Mouse (Mus musculus) left cerebral cortex, postnatal 25 days (tissue): ENCODE measurements at regions not wholly inside any gene's neighbourhood (a gene's known extent, or its start where the extent isn't known, plus 50 kb on each side); places are given as distances from the start of the nearest gene placed in this dataset.
A peak's percentile ranks its signal among the peaks of the same experiment; 100 is the strongest.

Experiments
- DNase-seq, 2 experiments: peaks; one replicate each; pipeline ENCODE4 v3.0.0; 2022; ENCODE audit warnings: low spot score in 2 of 2, mixed read lengths in 1 of 2
- intact Hi-C: fragments of 180-260 bp; cut with DNase I; formaldehyde crosslinking; loops from one replicate; pipeline ENCODE4 v1.15.1; 2025

DNA sequence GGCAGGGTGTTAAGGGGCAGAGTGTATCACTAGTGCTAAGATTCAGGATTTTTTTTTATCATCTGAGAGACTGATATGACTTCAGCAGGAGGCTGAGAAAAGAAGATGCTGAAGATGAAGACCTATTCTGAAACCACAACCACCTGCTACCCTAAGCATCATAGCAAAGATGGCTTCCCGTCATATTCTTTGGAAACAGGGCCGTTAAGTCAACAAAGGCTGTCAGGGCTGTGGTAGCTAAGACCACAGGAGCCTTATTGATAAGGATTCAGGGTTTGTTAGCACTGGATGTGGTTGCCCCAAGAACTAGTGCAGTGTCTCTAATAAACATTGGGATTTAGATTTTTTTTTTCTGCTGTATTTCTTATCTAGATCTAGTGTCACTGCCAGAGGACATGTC lies 56.7 kb upstream of the Rasgrp1 start:
- intact Hi-C loops, result no loop called here
- DNase-seq, result no peak

DNA sequence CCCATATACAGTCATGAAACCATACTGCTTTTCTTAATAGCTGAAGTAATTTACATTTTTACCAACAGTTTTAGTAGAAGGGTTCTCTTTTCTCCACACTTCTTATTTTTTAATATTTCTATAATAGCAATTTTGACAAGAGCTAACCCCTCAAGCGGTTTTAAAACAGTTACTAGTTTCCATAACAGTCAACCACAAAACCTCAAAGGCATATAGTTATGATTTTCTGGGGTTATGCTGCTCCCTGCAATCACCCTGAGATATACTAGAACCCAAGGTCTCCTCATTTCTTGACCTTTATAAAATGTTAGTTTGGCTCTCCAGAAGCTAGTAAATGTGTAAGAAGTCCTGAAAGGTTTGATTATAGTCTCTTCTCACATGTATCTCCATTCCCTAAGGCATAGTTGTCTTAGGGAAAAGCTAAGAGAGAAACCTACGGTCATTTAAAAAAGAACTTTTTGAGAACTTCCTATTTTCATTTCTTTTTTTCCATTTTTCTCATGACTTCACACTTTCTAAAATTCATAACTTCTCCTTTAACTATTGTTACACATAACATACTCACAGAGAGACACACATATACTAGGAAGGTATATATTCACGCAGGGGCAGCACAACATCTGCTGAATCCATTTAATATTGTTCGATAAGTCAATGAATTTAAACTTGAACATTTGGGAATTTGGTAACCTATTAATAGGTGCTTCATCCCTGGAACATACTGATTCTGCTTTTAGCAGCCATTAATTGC lies 60.8 kb upstream of the Rasgrp1 start:
- no peak for DNase-seq
- intact Hi-C loops, result no loop called here

DNA sequence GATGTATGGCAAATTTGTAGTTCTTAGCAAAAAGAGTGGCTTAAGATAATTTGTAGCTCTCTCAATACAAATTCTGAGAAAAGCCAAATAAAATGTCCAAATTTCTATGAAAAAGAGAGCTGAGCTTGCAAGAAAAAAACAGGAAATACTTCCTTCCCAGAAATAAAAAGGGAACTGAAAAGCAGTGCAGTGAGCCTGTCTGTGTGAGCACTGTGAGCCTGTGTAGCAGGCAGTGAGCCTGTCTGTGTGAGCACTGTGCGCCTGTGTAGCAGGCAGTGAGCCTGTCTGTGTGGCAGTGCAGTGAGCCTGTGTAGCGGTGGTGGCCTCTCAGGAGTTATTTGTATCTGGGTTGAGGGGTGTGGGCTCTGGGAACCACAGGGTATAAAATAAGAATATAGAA lies 62.7 kb upstream of the Rasgrp1 start:
- intact Hi-C loops, result no loop called here
- no peak for DNase-seq

DNA sequence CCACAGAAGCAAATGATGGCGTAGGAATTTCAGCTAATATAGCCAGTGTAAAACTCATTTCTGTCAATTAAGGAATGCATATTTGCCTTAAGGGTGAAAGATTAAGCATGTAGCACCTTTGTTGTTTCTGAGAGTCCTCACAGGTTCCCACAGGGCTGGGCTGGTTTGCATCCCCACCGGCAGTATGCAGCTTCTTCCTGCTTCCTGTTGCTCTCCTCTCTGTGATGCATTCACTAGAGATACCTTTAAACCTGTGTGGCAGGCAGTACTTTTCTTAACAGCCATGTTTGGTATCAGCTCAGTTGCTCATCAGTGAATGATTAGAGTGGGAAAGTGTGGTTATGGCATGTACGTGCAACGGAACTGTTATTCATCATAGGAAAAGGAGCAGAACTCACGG lies 65.4 kb upstream of the Rasgrp1 start:
- intact Hi-C loops, result no loop called here

DNA sequence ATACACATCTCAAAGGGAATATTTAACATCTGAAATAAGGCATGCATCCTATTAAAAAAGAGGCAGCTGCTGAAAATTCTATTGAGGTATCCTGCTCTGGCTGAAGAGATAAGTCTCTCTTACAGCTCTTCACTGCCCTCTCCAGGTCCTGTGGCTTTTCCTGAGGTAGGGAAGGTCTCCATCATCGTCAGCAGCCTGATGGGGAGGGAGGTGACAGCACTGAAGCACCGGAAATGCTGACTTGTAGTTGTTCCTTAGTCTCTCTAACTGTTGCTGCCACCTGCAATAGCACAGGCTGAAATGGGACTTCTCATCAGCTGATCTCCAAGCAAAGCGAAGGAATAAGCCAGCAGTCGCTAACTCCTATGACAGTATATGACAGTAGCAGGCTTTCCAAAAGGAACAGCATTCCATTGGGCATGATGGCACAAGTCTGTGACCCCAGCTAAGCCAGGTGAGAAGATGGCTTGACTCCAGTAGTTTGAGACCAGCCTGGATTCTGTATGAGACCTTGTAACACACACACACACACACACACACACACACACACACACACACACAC lies 69.3 kb upstream of the Rasgrp1 start:
- DNase-seq, result peak in 1 of 2 experiments; percentile 63
- intact Hi-C loops, result no loop called here

More for the DNA sequence above, 65.4 kb upstream of the Rasgrp1 start:
- no peak for DNase-seq

DNA sequence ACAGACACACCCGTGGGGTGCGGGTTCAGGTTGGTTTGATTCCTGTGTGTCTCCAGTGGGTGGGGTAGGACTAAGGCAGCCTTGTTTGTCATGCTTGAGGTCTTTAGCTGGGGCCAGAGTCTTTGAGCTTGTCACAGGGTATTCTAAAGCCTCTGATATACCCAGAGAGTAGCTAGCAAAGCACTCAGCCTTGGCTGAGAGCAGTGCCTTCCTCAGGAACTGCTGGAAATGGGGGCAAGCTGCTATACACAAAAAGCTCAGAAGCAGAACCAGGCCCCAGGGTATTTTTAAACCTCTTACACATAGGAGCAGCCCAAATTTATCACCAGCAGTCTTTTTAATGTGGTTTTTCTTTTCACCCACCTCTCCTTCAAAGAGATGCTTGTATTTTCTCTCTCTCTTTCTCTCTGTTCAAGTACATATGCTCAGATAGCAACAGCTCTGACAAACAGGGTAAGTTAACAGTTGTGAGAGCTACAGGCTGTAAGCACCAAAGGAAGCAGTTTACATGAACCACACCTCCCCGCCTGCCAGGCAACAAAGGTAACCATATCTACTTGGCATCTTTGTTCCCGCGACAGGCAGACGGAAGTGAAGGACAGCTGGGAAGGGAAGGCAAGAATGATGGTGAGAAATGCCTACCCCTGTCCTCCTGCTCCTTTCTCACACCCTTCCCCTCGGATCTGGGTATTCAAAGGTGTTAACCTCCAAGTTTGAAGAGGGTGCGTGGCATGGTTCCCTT lies 74.6 kb upstream of the Rasgrp1 start:
- DNase-seq, result peak; percentile 52 to 91
- intact Hi-C loops, result loop anchor here (2.0 kb wide), 2 partner anchors 31 to 75 kb away; partner anchors contain the start of gene Rasgrp1

DNA sequence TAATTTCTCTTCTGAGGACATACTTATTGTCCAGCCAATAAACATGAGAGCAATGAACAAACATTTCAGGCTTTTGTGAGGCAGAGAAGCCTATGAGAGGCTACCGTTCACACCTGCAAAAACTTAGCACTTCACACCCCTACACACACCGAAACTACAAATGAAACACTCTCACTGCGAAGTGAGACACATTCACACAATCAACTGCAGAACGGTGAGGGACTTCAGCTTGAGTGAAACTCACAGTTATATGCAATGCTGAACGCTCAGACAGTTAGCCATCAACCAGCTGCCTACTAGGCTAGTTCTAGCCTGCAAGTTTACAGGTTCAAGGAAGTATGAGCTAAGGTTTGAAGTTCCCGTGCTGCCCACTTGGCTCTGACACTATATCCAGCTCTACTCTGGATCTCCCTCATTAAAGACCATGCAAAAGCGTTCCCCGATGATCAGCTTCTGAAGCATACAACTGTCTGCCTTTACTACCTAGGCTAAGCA lies 75.4 kb upstream of the Rasgrp1 start:
- no peak for DNase-seq
- intact Hi-C loops, result no loop called here

DNA sequence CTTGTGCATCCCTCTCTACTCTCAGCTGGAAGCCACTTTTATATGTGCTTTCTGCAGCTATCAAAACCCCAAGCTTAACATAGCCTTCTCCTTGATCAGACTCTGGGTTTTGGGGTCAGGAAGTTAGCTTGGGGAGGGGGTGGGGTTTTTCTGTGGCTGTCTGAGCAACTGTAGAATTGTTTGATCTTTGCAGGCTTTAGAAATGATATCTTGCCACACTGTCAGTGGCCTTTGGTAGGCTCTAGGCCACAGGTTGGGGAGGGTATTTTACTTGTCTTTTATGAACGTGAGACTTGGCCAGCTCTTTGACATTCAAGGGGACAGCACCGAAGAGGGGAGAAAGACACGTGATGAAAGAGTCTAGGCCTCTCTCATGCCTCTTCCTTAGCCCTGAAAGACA lies 75.9 kb upstream of the Rasgrp1 start:
- intact Hi-C loops, result no loop called here
- DNase-seq, result no peak

DNA sequence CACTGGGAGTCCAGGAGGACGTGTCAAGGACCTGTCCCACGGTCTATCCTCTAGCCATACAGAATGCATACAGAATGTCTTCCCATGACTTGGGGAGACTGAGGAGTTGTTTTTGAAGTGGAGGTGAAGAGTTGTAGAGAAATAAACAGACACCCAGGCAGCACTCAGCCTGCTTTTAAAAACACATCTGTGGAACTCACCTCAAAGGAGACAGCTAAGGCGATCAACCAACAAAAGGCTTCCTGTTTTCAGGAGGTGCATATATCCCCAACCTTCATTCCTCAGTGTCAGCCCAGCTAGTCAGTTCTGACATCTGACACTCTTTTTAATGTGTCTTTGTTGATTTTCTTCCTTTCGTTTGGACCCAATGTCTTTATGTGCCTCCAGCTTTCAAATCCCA lies 78.6 kb upstream of the Rasgrp1 start:
- no peak for DNase-seq
- intact Hi-C loops, result no loop called here

DNA sequence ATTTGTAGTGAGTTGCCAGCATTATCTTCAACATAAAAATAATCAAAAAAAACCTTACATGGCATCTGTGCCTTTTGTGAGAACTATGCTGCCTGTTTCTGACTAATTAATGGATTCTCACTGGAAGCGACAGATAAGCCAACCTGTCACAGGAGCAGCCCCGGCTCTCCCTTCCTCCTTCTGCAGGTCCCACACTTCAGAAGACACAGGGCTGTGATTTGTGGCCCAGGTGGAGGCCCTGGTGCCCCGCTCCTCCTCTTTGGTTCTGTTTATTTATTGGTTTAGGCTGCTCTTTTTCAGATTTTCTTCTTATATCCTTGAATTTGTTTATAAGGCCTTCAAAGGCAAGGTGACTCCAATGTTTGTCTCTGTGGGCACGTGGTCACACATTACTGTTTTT lies 80.0 kb upstream of the Rasgrp1 start:
- intact Hi-C loops, result no loop called here

DNA sequence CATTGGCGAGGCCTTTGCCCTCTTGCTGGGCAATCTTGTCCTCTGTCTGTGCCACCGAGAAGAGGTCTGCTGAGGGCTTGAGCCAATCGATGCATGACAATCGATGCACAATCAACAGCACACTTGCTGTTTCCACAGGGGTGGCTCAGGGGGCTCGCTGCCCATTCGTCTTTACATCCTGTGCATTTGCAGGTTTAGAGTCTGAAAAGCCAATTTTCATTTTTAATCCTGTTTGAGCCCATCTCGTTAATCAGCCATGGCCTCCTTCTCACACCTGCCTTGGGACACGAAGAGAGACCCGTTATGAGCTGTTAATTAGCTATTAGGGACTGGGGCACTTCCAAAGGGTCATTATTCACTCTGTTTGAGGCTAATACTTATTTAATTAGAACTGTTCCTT lies 86.4 kb upstream of the Rasgrp1 start:
- intact Hi-C loops, result no loop called here
- DNase-seq, result no peak

More for the DNA sequence above, 80.0 kb upstream of the Rasgrp1 start:
- no peak for DNase-seq

DNA sequence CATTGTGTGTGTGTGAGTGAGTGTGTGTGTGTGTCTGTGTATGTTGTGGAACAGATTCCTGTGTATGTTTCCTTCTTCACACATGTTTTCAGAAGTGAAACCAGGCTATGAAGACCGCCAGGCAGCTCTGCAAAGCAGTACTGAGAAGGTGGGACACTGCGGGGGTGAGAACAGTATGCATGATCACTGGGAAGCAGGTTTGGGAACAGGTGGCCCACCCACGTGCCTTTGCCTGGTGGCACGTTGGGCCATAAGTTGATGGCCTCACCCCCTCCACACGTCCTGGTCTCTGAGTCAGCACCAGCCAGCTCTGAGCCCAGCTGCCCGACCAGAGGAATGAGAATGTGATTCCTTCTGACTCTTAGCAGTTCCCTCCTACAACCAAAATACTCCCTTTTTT lies 89.2 kb upstream of the Rasgrp1 start:
- peak; percentile 62 to 94 for DNase-seq

DNA sequence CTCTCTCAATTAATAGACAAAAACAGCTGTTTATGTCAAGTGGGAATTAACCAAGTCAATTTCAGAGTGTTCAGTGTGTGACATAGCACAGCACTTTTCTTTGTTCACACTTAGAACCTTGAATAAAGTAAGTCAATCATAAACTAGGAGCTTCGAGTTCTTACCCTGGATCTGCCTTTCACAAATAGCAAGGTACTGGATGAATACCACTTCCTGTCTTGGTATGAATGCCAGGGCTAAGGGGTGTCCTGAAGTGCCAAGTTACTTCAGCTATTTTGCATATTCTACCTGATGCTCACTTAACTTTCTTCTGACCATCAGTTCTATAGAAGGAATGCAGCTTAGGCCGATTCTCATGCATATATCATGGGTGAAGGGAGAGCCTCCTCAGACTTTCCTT lies 90.1 kb upstream of the Rasgrp1 start:
- DNase-seq, result no peak
- intact Hi-C loops, result loop anchor here (2.0 kb wide), 1 partner anchor 46 kb away; no protein-coding TSS in a partner anchor

More for the DNA sequence above, 89.2 kb upstream of the Rasgrp1 start:
- intact Hi-C loops, result loop anchor here (2.0 kb wide), 1 partner anchor 45 kb away; no protein-coding TSS in a partner anchor

DNA sequence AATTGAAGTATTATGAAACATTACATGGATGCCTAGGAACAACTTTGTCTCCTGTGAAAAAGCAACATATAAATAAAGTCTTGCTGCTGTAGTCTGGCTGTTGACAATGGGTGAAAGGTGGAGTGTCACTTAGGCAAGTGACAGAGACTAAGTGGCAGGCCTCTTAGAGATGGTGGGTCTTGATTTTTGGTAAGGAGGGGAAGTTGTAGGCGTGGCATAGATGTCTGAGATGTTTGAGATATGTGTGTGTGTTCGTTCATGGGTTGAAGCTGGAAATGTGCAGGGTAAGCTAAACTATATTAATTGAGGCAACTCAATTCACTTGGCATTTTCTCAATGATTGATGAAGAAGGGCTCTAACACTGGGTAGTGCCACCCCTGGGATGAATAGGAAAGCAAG lies 90.7 kb upstream of the Rasgrp1 start:
- intact Hi-C loops, result loop anchor here (2.0 kb wide), 1 partner anchor 47 kb away; no protein-coding TSS in a partner anchor

DNA sequence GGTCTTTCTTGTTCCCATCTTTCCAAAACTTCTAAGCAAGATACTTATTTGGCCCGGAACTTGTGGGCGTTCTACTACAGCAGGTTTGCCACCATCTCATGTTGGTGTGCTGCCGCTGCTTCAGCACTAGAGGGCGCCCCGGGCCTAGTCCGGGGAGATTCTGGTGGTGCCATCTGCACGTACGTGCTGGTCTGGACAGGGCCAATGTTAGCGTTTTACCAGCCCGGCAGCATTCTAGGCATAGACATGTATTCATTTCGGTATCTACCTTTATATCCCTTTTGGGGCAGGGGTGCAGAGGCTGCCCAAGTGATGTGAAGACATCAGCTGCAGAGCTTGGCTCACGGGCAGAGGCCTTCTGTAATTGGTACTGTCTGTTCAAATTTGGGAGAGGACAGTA lies 95.3 kb upstream of the Rasgrp1 start:
- DNase-seq, result no peak
- intact Hi-C loops, result loop anchor here (2.0 kb wide), 1 partner anchor 173 kb away; no protein-coding TSS in a partner anchor

More for the DNA sequence above, 90.7 kb upstream of the Rasgrp1 start:
- DNase-seq, result no peak

DNA sequence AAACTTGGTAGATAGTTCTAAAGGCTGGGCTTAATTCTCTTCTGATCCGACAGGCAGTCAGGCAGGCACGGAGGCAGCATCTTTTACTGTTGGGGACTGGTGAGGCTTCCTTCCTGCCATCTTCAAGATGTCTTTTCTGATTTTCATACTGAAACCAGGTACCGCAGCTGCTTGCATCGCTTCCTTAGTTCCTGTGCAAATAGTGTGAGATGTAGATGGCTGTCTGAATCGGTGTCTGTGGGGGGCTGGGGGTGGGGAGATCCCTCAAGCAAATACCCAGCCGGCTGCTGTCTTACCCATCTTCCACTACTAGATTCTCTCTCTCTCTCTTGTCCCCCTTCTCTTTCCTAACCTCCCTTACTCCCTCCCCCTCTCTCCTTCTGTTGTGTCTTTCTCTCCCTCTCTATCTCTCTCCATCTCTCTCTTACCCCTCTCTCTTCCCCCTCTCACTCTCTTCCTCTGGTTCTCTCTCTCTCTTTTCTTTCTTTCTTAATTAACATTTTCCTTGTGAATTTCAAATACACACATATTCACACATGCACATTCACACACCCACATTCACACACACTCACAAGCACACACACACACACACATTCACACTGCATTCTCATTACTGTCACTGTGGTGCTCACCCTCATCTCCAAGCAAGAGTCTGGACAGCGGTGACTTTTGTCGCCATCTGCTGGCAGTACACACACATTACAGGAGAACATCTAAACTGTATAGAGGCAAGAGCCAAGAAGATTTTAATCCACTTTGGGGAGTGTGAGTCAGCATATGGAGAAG lies 96.0 kb upstream of the Rasgrp1 start:
- DNase-seq, result peak; percentile 82 to 95
- intact Hi-C loops, result loop anchor here (1.0 to 2.0 kb wide), 2 partner anchors 96 to 174 kb away; no protein-coding TSS in a partner anchor

DNA sequence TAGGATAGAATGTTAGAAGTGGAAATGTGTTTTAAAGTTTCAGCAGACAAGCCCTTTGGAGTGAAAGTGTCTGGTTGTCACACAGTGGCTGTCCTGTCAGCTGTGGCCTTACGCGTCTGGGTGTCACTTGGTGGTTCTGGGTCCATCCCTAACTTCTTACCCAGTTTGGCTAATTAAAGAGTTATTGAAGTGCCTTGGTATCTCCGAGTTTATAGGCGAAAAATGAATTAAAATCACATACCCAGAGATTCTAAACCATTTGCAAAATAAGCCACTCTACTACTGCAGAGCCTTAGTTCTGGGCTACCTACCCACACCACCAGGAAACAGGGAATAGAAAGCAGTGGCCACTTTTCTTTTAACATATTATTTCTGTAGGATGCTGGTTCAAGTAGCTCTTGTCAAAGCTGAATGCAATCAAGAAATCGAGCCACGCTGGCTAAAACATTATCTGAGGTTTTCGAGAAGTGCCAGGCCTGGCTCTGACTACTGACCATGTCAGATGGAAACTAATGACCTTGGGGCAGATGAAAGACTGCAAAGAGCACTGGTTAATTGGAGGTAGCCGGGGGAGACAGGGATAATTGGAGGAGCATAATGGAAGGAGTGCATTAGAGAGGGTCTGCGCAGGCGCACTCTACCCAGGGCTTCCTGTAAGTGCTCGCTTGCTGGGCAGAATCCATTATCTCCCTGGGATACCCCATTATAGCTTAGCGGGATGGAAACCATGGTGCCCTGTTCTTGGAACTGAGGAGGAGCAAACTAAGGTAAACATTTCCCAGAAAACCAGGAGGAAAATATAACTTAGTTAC lies 96.8 kb upstream of the Rasgrp1 start:
- intact Hi-C loops, result loop anchor here (1.0 to 5.0 kb wide), 3 partner anchors 97 to 547 kb away; no protein-coding TSS in a partner anchor
- DNase-seq, result peak in 1 of 2 experiments; percentile 18

DNA sequence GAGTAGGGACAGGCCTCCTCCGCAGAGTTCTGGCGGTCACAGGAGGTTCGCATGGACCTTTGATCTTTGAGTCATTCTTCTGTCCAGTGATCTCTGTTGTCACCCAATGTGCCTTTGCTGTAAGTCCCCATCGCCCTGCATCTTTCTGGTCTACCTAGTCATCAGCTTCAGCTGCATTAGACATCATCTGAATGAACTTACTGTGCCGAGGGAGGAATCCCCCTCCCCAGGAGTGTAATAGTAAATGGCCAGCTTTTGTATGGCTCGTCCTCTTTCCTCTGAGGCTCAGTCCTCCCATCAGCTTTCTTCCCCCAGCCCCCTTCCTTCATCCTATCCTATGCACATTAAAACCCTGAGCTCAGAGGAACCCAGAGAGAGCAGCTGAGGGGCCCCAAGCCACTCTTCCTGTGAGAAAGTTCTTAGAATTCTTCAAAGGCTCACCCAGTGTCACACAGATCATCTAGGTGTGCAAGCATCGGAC lies 98.0 kb upstream of the Rasgrp1 start:
- no peak for DNase-seq
- intact Hi-C loops, result loop anchor here (5.0 kb wide), 1 partner anchor 549 kb away; no protein-coding TSS in a partner anchor
